Mouse (Mus musculus): ENCODE results near the gene Olfr1465.

Gene Olfr1465

DNA sequence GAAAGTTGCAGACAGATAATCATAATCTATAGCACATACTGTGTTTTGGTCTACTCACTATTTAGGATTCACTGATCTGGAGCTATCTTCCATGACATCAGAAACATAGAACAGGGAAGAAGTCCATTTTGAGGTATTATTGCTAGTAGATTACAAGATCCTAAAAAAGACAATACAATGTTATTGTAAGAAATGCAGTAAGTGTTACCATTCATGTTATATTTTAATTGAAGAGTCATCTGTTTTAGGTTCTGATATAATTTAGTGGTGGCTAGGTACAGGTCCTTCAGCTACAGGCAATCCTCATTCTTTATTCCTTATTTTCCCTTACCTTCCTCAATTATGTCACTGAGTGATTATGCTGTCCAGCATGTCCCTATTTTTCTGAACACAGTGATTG is at the start of gene Olfr1465:
Gene Olfr1465 (minus strand): TSS at position 101 of the 400 bp plus-strand sequence.
- DNase-seq = no peak

GRCm38 (mm10) chr19:13361936-13362335 is 46.6 kb upstream of the Olfr1465 start, which contains the start of gene Olfr1467:
Gene Olfr1467 (plus strand): TSS chr19:13362236.
- DNase-seq = no peak

DNA sequence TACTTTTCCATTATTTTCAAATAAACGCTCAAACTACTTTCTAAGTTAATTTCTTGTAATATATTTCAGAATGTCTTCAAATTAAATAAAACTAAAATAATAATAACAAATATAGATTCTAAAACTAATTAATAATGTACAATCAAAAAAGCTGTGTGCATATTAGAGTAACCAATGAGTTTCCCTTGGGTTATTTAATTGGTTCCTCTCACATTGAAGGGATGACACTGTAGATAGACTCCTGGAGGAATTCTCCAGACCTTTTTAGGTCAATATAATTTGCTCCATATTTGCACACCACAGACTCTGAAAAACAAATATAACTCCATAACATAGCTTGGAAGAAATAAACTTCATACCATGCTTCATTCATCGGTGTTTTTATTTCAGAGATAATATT is 23.2 kb upstream of the Olfr1465 start, which contains the start of gene Olfr1466:
Gene Olfr1466 (plus strand): TSS at position 301 of the 400 bp plus-strand sequence.
- DNase-seq = no peak
